ENCODE assay signal across 20 mouse cellular contexts in the genomic region with DNA sequence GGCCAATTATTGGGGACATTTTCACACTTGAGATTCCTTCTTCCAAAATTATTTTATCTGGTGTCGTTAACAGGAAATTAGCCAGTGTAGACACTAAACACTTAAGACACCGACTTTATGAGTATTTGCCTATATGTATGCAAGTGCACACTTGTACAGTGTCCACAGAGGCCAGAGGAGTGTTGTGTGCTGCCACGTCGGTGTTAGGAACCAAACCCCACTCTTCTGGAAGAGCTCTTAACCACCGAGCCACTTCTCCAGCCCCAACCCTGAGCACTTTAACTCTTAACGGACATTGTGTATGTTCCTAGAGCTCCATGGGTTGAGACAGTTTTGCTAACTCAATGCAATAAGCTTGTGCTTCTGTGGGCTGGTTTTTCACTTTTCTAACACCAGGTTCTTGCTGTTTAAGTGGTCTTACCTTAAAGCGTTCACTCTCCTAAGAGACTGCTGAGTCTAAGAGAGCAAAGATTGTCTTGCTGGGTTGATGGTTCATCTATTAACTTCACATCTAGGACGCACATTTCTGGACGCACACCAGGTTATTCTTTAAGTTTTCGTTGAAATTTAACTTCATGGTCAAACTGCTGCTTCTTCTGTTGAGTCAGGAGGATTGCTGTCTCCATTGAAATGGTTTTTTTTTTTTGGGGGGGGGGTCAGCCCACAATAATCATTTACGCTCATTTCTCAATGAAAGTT. TPM values are rescaled to one million over a fixed set of nuclear protein-coding genes. Genes with fewer than 3 reads are reported as not detected.
DNase-seq lines count a peak whose midpoint lies in the region; ATAC-seq and TF ChIP-seq lines count a peak whose summit lies in the region.
"Had no signal": no experiment of that assay in that cellular context is flagged by ENCODE, and none has a peak within 500 bp of the region (broad histone marks: within the 10 kb centered on the region; RNA-seq: fewer than 3 reads in every experiment).

No protein-coding gene starts in this region.

- TF ChIP-seq CTCF in kidney, adult 2 months (conservative IDR thresholded peaks at IDR 0.05; ENCODE audit: insufficient read depth, insufficient read length, low read depth, low read length): no peak
- no peak for TF ChIP-seq CTCF in lung, adult 2 months (IDR thresholded peaks at IDR 0.05; ENCODE audit: insufficient read depth, low read length)
- no peak for TF ChIP-seq CTCF in kidney, postnatal 0 days (IDR thresholded peaks at IDR 0.05; ENCODE audit: low read depth)

- WGBS in kidney, adult 2 months: 47% methylated on average over 11 of the region's 11 CpGs
- WGBS in lung, adult 2 months: 76% methylated on average over 11 of the region's 11 CpGs
- WGBS in kidney, postnatal 0 days: 72% methylated on average over 11 of the region's 11 CpGs

- H3K36me3 ChIP-seq in kidney, adult 2 months (ENCODE audit: control insufficient read depth, insufficient read depth, low read length): peaks cover 16% of the 10 kb centered on the region
- H3K36me3 ChIP-seq in kidney, postnatal 0 days (ENCODE audit: insufficient read depth, low read length): peaks cover 14% of the 10 kb centered on the region; the same call in 1 of the 2 replicates

- no peak overlapping the region for H3K4me3 ChIP-seq in kidney, adult 2 months (ENCODE audit: insufficient read depth, low read depth, low read length)
- no peak overlapping the region for H3K4me3 ChIP-seq in lung, adult 2 months (replicated peaks; ENCODE audit: extremely low read depth, low read depth, low read length)
- no peak overlapping the region for H3K4me3 ChIP-seq in kidney, postnatal 0 days (replicated peaks; ENCODE audit: low read depth, low read length)
- H3K4me3 ChIP-seq: embryonic facial prominence, embryonic 13.5 days; forebrain, embryonic 13.5 days; heart, embryonic 13.5 days; hindbrain, embryonic 13.5 days had no signal

- H3K9me3 ChIP-seq in kidney, postnatal 0 days (replicated peaks; ENCODE audit: low read length): no peaks in the 10 kb centered on the region
- H3K9me3 ChIP-seq: embryonic facial prominence, embryonic 13.5 days; forebrain, embryonic 13.5 days; heart, embryonic 13.5 days; hindbrain, embryonic 13.5 days had no signal

- H3K9ac ChIP-seq in kidney, postnatal 0 days (ENCODE audit: low read depth, low read length): no peak overlapping the region
- H3K9ac ChIP-seq: embryonic facial prominence, embryonic 13.5 days; forebrain, embryonic 13.5 days; forebrain, postnatal 0 days; heart, embryonic 13.5 days; hindbrain, embryonic 13.5 days had no signal

- no peak for TF ChIP-seq POLR2A in kidney, adult 2 months (IDR thresholded peaks at IDR 0.05; ENCODE audit: low read depth, low read length)
- TF ChIP-seq POLR2A in lung, adult 2 months (IDR thresholded peaks at IDR 0.05; ENCODE audit: borderline replicate concordance, extremely low read depth, low read depth, low read length): no peak

- H3K27ac ChIP-seq in kidney, adult 2 months (ENCODE audit: insufficient read depth, low read depth, low read length): peak overlapping the region; percentile 99
- peak overlapping the region; percentile 72 for H3K27ac ChIP-seq in kidney, postnatal 0 days
- H3K27ac ChIP-seq: embryonic facial prominence, embryonic 13.5 days; forebrain, embryonic 13.5 days; heart, embryonic 13.5 days; hindbrain, embryonic 13.5 days had no signal

- no peaks in the 10 kb centered on the region for H3K27me3 ChIP-seq in kidney, adult 2 months (replicated peaks; ENCODE audit: control insufficient read depth, insufficient read depth, low read length)
- no peaks in the 10 kb centered on the region for H3K27me3 ChIP-seq in kidney, postnatal 0 days (ENCODE audit: insufficient read depth, low read length)
- H3K27me3 ChIP-seq: embryonic facial prominence, embryonic 13.5 days; forebrain, embryonic 13.5 days; heart, embryonic 13.5 days; hindbrain, embryonic 13.5 days had no signal

- peak; percentile 71 for ATAC-seq in kidney, postnatal 0 days (replicated peaks; ENCODE audit: low FRiP score, low read depth)
- ATAC-seq: forebrain, embryonic 13.5 days; forebrain, postnatal 0 days had no signal

- no peak overlapping the region for H3K4me2 ChIP-seq in kidney, postnatal 0 days (ENCODE audit: low read length)
- H3K4me2 ChIP-seq: embryonic facial prominence, embryonic 13.5 days; forebrain, embryonic 13.5 days; heart, embryonic 13.5 days; hindbrain, embryonic 13.5 days had no signal

- peak; percentile 86 for DNase-seq in kidney, adult 2 months
- no peak for DNase-seq in kidney, adult 18-20 months
- peak; percentile 12 for DNase-seq in lung, postnatal 36 days
- DNase-seq in lung, adult 2 months: no peak
- peak; percentile 29 for DNase-seq in kidney, postnatal 0 days (ENCODE audit: low spot score)
- peak; percentile 74 for DNase-seq in yolk sac, embryonic 10.5 days (ENCODE audit: low spot score)
- DNase-seq in cerebellum, postnatal 36 days: no peak
- no peak for DNase-seq in Muller cell, postnatal 12 days (ENCODE audit: inconsistent ontology term)
- DNase-seq: adrenal gland, adult 8-10 months; adrenal gland, postnatal 36 days; cerebellum, adult 2 months; cerebellum, postnatal 14 days; forebrain, postnatal 0 days; gastrocnemius, postnatal 25 days; heart, postnatal 4 days had no signal

- H3K4me1 ChIP-seq in kidney, adult 2 months (ENCODE audit: control insufficient read depth, insufficient read depth, low read length): peaks cover 13% of the 10 kb centered on the region
- no peaks in the 10 kb centered on the region for H3K4me1 ChIP-seq in lung, adult 2 months (ENCODE audit: control insufficient read depth, insufficient read depth, low read length)
- H3K4me1 ChIP-seq in kidney, postnatal 0 days (replicated peaks; ENCODE audit: insufficient read depth, low read length): no peaks in the 10 kb centered on the region
- H3K4me1 ChIP-seq: embryonic facial prominence, embryonic 13.5 days; forebrain, embryonic 13.5 days; heart, embryonic 13.5 days; hindbrain, embryonic 13.5 days had no signal

RNA-seq across cellular contexts. Expression of gene Cyp2c23, which starts 3.2 kb away (rescaled TPM):
- polyA plus RNA-seq in kidney, adult 2 months (2012; rRNA removed): 39.3 and 48.7 TPM in 2 replicates
- 0.53 and 0.65 TPM in 2 replicates for polyA plus RNA-seq in lung, adult 2 months (2012; rRNA removed)
- 1.1 and 1.7 TPM in 2 replicates for polyA plus RNA-seq in kidney, postnatal 0 days (2015; fragmentation: Nextera tagmentation; extraction: Ambion mirVana)
- polyA plus RNA-seq: cerebellum, adult 2 months; embryonic facial prominence, embryonic 13.5 days; forebrain, embryonic 13.5 days; forebrain, postnatal 0 days; heart, postnatal 0 days; hindbrain, embryonic 13.5 days had no signal

RNA-seq across cellular contexts. Expression of gene Erlin1, which starts 37.4 kb away (rescaled TPM):
- polyA plus RNA-seq in kidney, adult 2 months (2012; rRNA removed): 23.4 and 28.3 TPM in 2 replicates
- 6.5 and 7.0 TPM in 2 replicates for polyA plus RNA-seq in lung, adult 2 months (2012; rRNA removed)
- 44.4 and 47.5 TPM in 2 replicates for polyA plus RNA-seq in kidney, postnatal 0 days (2015; fragmentation: Nextera tagmentation; extraction: Ambion mirVana)

RNA-seq across cellular contexts. Expression of gene Cpn1, which starts 45.8 kb away (rescaled TPM):
- 100 and 103 TPM in 2 replicates for polyA plus RNA-seq in kidney, adult 2 months (2012; rRNA removed)
- polyA plus RNA-seq in lung, adult 2 months (2012; rRNA removed): 4.3 and 5.0 TPM in 2 replicates
- polyA plus RNA-seq in kidney, postnatal 0 days (2015; fragmentation: Nextera tagmentation; extraction: Ambion mirVana): 82.1 and 94.2 TPM in 2 replicates
- polyA plus RNA-seq: embryonic facial prominence, embryonic 13.5 days had no signal

Comparison
In these comparisons a context has a peak if more than half of its experiments do, and no peak if none do; other contexts are left out.
1. DNase-seq: peak in kidney, adult 2 months (single experiment), lung, postnatal 36 days (single experiment), kidney, postnatal 0 days (single experiment) and yolk sac, embryonic 10.5 days (single experiment); none in kidney, adult 18-20 months (single experiment), lung, adult 2 months (single experiment), cerebellum, postnatal 36 days (0 of 2) and Muller cell, postnatal 12 days (single experiment).
2. RNA of gene Cyp2c23, which starts 3.2 kb away (polyA plus RNA-seq): 39.3 to 48.7 TPM in kidney, adult 2 months; 1.1 to 1.7 TPM in kidney, postnatal 0 days and 0.53 to 0.65 TPM in lung, adult 2 months; every median in the first group is over 10 times any median in the second.
3. RNA of gene Cpn1, which starts 45.8 kb away (polyA plus RNA-seq): 100 to 103 TPM in kidney, adult 2 months and 82.1 to 94.2 TPM in kidney, postnatal 0 days; 4.3 to 5.0 TPM in lung, adult 2 months; every median in the first group is over 10 times any median in the second.